Mouse (Mus musculus) midbrain, embryonic 14.5 days (tissue): ENCODE data around the gene Olfr1040. TPM values are rescaled to one million over a fixed set of nuclear protein-coding genes. Genes with fewer than 3 reads are reported as not detected.

ENCODE experiments used
- polyA plus RNA-seq: library from polyadenylated mRNA; unstranded; fragments of >200 nt; fragmentation: Nextera tagmentation; extraction: Ambion mirVana; gene quantifications from 2 replicates; pipeline ENCODE4 v1.2.1, GENCODE M21; 2014

Olfr1040 gene
- polyA plus RNA-seq, 1 experiment from 2014 or later = not detected

Other genes with a start within 250 kb of the Olfr1040 start
- not detected in 2 replicates for gene Olfr1024, start 241.7 kb downstream of the Olfr1040 start, polyA plus RNA-seq
- gene Olfr1025-ps1, start 231.5 kb downstream of the Olfr1040 start, polyA plus RNA-seq = not detected in 2 replicates
- not detected in 2 replicates for gene Olfr1026, start 225.2 kb downstream of the Olfr1040 start, polyA plus RNA-seq
- not detected in 2 replicates for gene Olfr1028, start 196.3 kb downstream of the Olfr1040 start, polyA plus RNA-seq
- not detected in 2 replicates for gene Olfr1029, start 172.8 kb downstream of the Olfr1040 start, polyA plus RNA-seq
- gene Olfr1030, start 167.5 kb downstream of the Olfr1040 start, polyA plus RNA-seq = not detected in 2 replicates
- gene Olfr1031, start 156.4 kb downstream of the Olfr1040 start, polyA plus RNA-seq = not detected in 2 replicates
- not detected in 2 replicates for gene Olfr1032, start 141.2 kb downstream of the Olfr1040 start, polyA plus RNA-seq
- 0.63 TPM in 1 of 2 replicates, not detected in the other for gene Olfr1033, start 126.1 kb downstream of the Olfr1040 start, polyA plus RNA-seq
- not detected in 2 replicates for gene Olfr1034, start 100.9 kb downstream of the Olfr1040 start, polyA plus RNA-seq
- gene Olfr1036, start 72.7 kb downstream of the Olfr1040 start, polyA plus RNA-seq = not detected in 2 replicates
- not detected in 2 replicates for gene Olfr1037, start 59.3 kb downstream of the Olfr1040 start, polyA plus RNA-seq
- gene Olfr1039, start 10.8 kb downstream of the Olfr1040 start, polyA plus RNA-seq = not detected in 2 replicates
- gene Olfr1042, start 15.1 kb upstream of the Olfr1040 start, polyA plus RNA-seq = not detected in 2 replicates
- gene Olfr1043, start 20.8 kb upstream of the Olfr1040 start, polyA plus RNA-seq = not detected in 2 replicates
- not detected in 2 replicates for gene Olfr1044, start 31.1 kb upstream of the Olfr1040 start, polyA plus RNA-seq
- not detected in 2 replicates for gene Olfr52, start 39.0 kb upstream of the Olfr1040 start, polyA plus RNA-seq
- not detected in 2 replicates for gene Olfr1045, start 56.3 kb upstream of the Olfr1040 start, polyA plus RNA-seq
- not detected in 2 replicates for gene Olfr1046, start 72.6 kb upstream of the Olfr1040 start, polyA plus RNA-seq
- gene Olfr1047, start 84.7 kb upstream of the Olfr1040 start, polyA plus RNA-seq = not detected in 2 replicates
- not detected in 2 replicates for gene Olfr1048, start 93.6 kb upstream of the Olfr1040 start, polyA plus RNA-seq
- not detected in 2 replicates for gene Olfr1049, start 111.6 kb upstream of the Olfr1040 start, polyA plus RNA-seq
- not detected in 2 replicates for gene Olfr1051, start 132.4 kb upstream of the Olfr1040 start, polyA plus RNA-seq
- not detected in 2 replicates for gene Olfr1052, start 145.7 kb upstream of the Olfr1040 start, polyA plus RNA-seq
- not detected in 2 replicates for gene Olfr1053, start 168.6 kb upstream of the Olfr1040 start, polyA plus RNA-seq
- gene Olfr1054, start 188.7 kb upstream of the Olfr1040 start, polyA plus RNA-seq = not detected in 2 replicates
- gene Olfr1055, start 203.6 kb upstream of the Olfr1040 start, polyA plus RNA-seq = not detected in 2 replicates
- gene Olfr1056, start 215.7 kb upstream of the Olfr1040 start, polyA plus RNA-seq = not detected in 2 replicates
- not detected in 2 replicates for gene Olfr1057, start 231.7 kb upstream of the Olfr1040 start, polyA plus RNA-seq
- not detected in 2 replicates for gene Olfr1058, start 241.8 kb upstream of the Olfr1040 start, polyA plus RNA-seq